Mouse (Mus musculus) lung, adult 2 months (tissue): ENCODE results near the gene Pnpla6. TPM values are rescaled to one million over a fixed set of nuclear protein-coding genes. Genes with fewer than 3 reads are reported as not detected.

Experiments used
- DNase-seq: peaks from one replicate; pipeline ENCODE4 v3.0.0; 2022
- H3K4me1 ChIP-seq: fragments of 200-500 bp; 2 replicates; pipeline ENCODE4 v1.6.1; 2011; ENCODE audit warnings: low read length; ENCODE audit not compliant: control insufficient read depth, insufficient read depth
- H3K4me3 ChIP-seq: fragments of 200-500 bp; replicated peaks from 2 replicates; pipeline ENCODE3; 2011; ENCODE audit warnings: low read depth, mild to moderate bottlenecking, control low read depth, low read length; ENCODE audit errors: extremely low read depth
- CTCF ChIP-seq: fragments of 200-500 bp; IDR thresholded peaks from 2 replicates; pipeline ENCODE4 v1.5.1; 2011; ENCODE audit warnings: mild to moderate bottlenecking, low read length, control low read depth; ENCODE audit not compliant: insufficient read depth
- POLR2A ChIP-seq: fragments of 200-500 bp; IDR thresholded peaks from 2 replicates; pipeline ENCODE4 v1.6.1; 2011; ENCODE audit warnings: low read depth, mild to moderate bottlenecking, control low read depth, low read length, borderline replicate concordance; ENCODE audit errors: extremely low read depth
- WGBS: fragments of 180-500 bp; shearing (Covaris S2); methylation state at CpG from one replicate; pipeline ENCODE4 v1.1.7; 2018; 5-methylcytosine and 5-hydroxymethylcytosine counted together
- polyA plus RNA-seq: library from polyadenylated mRNA; depleted of rRNA; stranded (reverse); fragments of >200 nt; gene quantifications from 2 replicates; pipeline ENCODE4 v1.2.3, GENCODE M21; 2012

The Pnpla6 gene
- polyA plus RNA-seq, 1 experiment: 75.7 TPM

GRCm38 (mm10) chr8:3530816-3531215 lies 15.6 kb downstream of the Pnpla6 start:
- 87% methylated on average over 5 of the region's 5 CpGs for WGBS
- Histone ChIP-seq H3K4me1 (no peaks in the 10 kb centered on the region), H3K4me3 (no peak overlapping the region)
- no peak for DNase-seq
- TF ChIP-seq POLR2A: no peak
- TF ChIP-seq CTCF: no peak

GRCm38 (mm10) chr8:3531936-3532335 lies 16.8 kb downstream of the Pnpla6 start:
- Histone ChIP-seq H3K4me3 (no peak overlapping the region), H3K4me1 (no peaks in the 10 kb centered on the region)
- TF ChIP-seq POLR2A: no peak
- TF ChIP-seq CTCF: no peak
- 95% methylated on average over 18 of the region's 18 CpGs for WGBS
- DNase-seq: no peak

DNA sequence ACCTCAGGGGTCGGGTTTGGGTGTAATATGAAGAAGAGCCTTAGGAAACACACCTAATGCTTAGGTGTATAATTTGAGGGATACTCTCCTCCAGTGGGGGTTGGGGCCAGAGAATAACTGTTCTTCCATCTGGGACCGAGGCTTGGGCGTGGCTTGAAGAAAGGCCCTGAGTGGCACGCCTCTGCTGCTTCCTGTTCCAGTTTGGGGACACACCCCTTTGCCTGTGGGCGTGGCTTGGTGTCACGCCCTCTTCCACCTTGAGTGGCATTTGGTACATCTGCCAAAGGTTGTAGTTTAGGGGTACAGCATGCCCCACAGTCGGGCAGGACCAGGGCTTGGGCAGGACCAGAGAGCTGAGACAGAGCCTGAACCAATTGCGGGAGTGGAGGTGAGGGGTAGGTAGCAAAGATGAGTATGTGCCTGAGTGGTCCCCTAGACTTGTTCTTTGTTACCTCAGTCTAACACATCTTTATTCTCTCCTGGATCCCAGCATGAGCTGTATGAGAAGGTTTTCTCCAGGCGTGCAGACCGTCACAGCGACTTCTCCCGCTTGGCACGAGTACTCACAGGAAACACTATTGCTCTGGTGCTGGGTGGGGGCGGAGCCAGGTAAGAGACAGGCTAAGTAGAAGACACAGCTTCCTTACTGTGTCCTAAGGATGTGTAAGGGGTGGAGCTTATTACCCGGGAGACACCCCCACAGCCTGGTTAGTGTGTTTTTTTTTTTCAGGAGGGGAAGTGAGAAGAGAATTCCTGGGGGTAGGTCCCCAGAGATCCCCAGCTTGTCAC lies 21.1 kb downstream of the Pnpla6 start:
- WGBS: 58% methylated on average over 15 of the region's 15 CpGs
- H3K4me1 ChIP-seq: no peaks in the 10 kb centered on the region
- H3K4me3 ChIP-seq: no peak overlapping the region
- TF ChIP-seq CTCF: no peak
- TF ChIP-seq POLR2A: no peak
- no peak for DNase-seq

DNA sequence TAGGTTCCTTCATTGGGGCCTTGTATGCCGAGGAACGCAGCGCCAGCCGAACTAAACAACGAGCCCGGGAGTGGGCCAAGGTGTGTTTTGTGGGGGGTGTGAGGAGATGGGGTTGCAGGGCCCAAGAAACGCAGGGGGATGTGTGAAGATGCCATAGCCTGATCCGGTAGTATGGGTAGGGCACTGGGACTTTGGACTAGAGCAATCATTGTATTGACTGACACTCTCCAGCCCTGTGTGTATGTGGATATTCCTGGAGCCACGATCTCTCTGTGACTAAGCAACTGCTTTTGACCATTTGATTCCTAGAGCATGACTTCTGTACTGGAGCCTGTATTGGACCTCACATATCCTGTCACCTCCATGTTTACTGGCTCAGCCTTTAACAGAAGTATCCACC lies 21.8 kb downstream of the Pnpla6 start:
- 93% methylated on average over 9 of the region's 9 CpGs for WGBS
- H3K4me3 ChIP-seq: no peak overlapping the region
- no peak for DNase-seq
- TF ChIP-seq CTCF: no peak
- TF ChIP-seq POLR2A: no peak
- no peaks in the 10 kb centered on the region for H3K4me1 ChIP-seq

DNA sequence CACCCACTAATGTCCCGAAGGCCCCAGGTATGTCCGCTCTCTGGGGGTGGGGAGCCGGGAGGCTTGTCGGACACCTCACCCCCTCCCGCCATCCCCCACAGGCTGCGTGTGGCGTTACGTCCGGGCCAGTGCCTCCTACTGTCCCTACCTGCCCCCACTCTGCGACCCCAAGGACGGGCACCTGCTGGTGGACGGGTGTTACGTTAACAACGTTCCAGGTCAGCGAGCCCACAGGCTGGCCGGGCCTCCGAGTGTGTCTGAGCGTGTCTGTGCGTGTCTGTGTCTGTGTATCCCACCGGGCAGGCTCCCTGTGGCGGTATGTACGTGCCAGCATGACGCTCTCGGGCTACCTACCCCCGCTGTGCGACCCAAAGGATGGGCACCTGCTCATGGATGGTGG lies 22.5 kb downstream of the Pnpla6 start:
- no peak for DNase-seq
- 98% methylated on average over 26 of the region's 26 CpGs for WGBS
- TF ChIP-seq CTCF (no peak), POLR2A (no peak)
- Histone ChIP-seq H3K4me1 (no peaks in the 10 kb centered on the region), H3K4me3 (no peak overlapping the region)

DNA sequence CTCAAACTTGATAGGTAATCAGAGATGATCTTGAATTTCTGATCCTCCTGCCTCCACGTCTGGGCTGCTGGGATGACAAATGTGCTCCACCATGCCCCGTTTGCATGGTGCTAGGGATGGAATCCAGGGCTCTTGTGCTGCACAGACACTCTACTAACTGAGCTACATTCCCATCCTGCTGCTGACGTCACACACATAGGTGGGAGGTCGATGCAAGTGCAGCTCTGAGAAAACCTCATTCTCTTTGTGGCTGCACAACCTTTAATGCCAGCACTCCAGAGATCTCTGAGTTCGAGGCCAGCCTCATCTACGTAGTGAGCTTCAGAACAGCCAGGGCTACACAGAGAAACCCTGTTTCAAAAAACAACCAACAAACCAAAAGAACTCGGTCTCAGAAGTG lies 24.0 kb downstream of the Pnpla6 start:
- Histone ChIP-seq H3K4me1 (no peaks in the 10 kb centered on the region), H3K4me3 (no peak overlapping the region)
- DNase-seq: no peak
- TF ChIP-seq CTCF (no peak), POLR2A (no peak)
- 88% methylated on average over 7 of the region's 7 CpGs for WGBS

- Histone ChIP-seq H3K4me1 (no peaks in the 10 kb centered on the region), H3K4me3 (no peak overlapping the region)
- no peak for TF ChIP-seq POLR2A
- TF ChIP-seq CTCF: no peak
- no peak for DNase-seq
- WGBS: 92% methylated on average over 4 of the region's 4 CpGs
Measured at GRCm38 (mm10) chr8:3540076-3540475, 24.9 kb downstream of the Pnpla6 start.

GRCm38 (mm10) chr8:3546511-3546910 lies 31.3 kb downstream of the Pnpla6 start:
- Histone ChIP-seq H3K4me1 (no peaks in the 10 kb centered on the region), H3K4me3 (no peak overlapping the region)
- 89% methylated on average over 2 of the region's 2 CpGs for WGBS
- TF ChIP-seq CTCF (no peak), POLR2A (no peak)
- DNase-seq: no peak

DNA sequence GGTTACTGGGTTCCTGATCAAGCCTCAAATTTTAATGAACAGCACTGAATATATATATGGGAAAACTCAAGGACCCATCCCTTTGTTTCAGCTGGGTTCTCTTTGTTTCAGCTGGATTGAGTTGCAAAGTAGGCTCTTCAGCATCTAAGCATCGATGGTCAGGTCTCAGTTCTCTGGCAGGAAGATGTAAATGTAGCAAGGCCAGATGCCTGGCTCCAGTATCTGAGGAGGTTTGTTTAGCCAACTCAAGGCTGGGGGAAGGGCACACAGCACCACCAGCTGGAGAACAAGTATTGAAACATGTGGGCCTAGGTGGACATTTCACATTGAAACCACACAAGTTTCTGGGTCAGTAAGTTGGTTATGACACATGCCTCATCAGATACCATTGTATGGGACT lies 37.1 kb downstream of the Pnpla6 start:
- TF ChIP-seq POLR2A: no peak
- no peak for TF ChIP-seq CTCF
- Histone ChIP-seq H3K4me3 (no peak overlapping the region), H3K4me1 (no peaks in the 10 kb centered on the region)
- 84% methylated on average over 1 of the region's 1 CpGs for WGBS
- DNase-seq: no peak

DNA sequence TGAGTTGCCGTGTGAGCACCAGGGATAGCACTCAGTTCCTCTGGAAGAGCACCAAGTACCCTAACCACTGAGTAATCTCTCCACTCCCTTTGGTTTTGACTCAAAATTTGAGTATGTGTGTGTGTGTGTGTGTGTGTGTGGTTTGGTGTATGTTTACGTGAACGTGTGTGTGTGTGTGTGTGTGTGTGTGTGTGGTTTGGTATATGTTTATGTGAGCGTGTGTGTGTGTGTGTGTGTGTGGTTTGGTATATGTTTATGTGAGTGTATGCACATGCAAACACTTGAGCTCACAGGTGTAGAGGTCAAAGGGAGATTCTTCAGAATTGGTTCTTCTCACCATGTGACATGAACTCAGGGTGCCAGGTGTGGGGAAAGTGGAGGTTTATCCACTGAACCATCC lies 40.9 kb downstream of the Pnpla6 start:
- WGBS: 56% methylated on average over 4 of the region's 4 CpGs
- DNase-seq: no peak
- Histone ChIP-seq H3K4me3 (no peak overlapping the region), H3K4me1 (no peaks in the 10 kb centered on the region)
- TF ChIP-seq POLR2A (no peak), CTCF (no peak)
